Mouse (Mus musculus): ENCODE data around the gene Ptpn14.

Gene Ptpn14

DNA sequence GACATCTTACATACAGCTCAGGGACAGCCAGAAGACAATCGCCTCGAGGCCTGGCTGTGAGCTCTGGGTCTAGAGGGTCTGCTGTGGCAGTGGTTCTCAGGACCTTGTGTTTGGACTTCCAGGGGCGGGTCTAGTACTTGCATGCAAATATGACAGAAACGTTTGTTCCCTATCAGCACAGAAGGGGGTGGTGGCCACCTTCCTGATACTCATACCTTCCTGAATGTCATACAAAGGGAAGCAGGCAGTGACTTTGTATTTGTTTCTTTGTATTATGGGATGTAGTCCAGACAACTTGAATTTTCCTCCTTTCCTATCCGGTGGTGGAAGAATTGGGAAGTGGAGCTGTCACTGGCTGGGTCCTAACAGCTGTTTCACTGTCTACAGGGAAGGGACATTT lies 36.2 kb downstream of the Ptpn14 start:
- no peak for DNase-seq (ENCODE audit: inconsistent age in 2 of 2, low spot score in 1 of 2)

GRCm38 (mm10) chr1:189767164-189767563 lies 39.1 kb downstream of the Ptpn14 start:
- DNase-seq (ENCODE audit: inconsistent age in 2 of 2, low spot score in 1 of 2) = no peak

DNA sequence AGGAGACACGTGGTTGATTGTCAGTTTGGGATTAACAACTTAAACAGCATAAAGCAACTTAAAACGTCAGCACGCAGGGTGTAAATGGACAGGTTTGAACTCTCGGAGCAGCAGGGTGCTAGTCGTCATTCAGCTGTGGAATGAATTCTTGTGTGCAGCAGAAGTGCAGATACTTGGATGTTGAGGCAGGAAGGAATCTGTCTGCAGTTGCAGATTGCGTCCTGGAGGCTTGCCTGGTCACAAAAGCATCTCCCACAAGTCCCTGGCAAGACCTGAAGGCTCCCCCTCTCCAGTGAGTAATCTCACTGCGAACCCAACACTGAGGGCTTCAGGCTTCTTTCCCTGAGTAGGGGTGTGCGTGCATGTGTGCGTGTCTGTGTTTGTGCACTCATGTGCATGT lies 39.8 kb downstream of the Ptpn14 start:
- no peak for DNase-seq (ENCODE audit: inconsistent age in 2 of 2, low spot score in 1 of 2)

DNA sequence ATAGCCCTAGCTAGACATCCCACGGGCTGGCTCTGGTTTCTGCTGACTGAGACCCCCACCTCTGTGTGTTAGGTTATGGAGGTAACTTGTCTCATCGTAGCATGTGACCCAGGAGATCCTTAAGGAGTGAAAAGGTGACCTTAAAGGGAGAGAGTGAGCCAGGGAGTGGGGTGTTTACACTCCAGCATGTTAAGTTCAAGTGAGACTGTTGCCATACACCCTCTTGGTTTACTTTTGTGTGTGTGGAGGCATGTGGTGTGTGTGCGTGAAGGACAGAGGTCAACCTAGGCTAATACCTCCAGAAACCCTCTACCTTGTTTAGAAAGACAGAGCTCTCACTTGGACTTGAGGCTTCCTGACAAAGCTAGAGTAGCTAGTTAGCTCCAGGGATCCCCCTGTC lies 42.4 kb downstream of the Ptpn14 start:
- DNase-seq (ENCODE audit: inconsistent age in 2 of 2, low spot score in 1 of 2) = no peak

DNA sequence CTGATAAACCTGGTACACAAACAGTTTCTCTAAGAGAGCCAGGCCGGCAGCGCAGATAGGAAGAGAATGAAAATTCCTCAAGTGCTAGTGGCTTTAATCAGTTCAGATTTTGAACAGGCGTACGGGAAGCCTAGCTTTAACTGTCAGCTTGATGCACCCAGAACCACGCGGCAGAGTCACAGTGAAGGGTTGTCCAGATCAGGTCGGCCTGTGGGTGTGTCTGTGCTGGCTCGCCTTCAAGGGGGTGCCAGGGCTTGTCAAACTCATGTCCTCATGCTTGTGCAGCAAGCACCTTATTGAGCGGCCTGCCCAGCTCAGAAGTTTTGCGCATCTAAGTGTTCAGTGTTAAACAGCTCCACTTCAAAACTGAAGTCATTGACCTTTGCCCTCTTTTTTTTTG lies 44.6 kb downstream of the Ptpn14 start:
- DNase-seq (ENCODE audit: inconsistent age in 2 of 2, low spot score in 1 of 2) = no peak

DNA sequence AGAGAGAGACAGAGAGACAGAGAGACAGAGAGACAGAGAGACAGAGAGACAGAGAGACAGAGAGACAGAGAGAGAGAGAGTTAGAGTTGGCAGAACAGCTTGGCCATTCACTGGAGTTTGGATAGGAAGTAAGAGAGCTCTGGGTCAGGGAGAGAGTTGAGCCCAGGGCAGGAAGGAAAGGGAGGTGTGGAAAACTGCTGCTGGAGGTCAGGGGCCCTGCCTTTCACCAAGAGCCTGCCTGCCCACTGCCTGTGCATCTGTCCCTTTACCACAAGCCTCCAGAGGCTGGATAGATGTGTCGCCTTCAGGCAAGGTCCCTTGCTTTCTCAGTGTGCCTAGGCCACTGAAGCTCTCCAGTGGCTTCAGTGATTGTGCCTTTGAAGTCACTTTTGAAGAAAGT lies 46.7 kb downstream of the Ptpn14 start:
- no peak for DNase-seq (ENCODE audit: inconsistent age in 2 of 2, low spot score in 1 of 2)

DNA sequence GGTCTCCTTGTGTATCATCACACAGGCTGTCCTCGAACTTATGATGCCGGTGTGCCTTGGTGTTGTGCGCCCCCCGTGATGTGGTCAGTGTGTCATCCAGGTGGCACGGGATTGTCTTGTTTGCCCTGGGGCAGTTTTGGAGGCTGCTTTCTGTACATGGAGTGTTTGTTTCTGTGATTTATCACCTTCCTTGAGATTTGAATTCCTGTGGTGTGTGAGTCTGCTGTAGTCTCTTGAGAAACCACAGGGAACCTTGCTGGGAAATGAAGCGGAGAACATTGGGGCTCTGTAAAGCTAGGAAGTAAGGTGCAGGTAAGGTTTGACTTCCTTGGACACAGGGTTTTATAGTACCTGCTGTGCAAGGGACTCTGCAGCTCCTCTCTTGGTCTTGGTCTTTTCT lies 49.1 kb downstream of the Ptpn14 start:
- DNase-seq (ENCODE audit: inconsistent age in 2 of 2, low spot score in 1 of 2) = no peak

- DNase-seq (ENCODE audit: inconsistent age in 2 of 2, low spot score in 1 of 2) = no peak
Observed at GRCm38 (mm10) chr1:189778343-189778742, 50.3 kb downstream of the Ptpn14 start.

DNA sequence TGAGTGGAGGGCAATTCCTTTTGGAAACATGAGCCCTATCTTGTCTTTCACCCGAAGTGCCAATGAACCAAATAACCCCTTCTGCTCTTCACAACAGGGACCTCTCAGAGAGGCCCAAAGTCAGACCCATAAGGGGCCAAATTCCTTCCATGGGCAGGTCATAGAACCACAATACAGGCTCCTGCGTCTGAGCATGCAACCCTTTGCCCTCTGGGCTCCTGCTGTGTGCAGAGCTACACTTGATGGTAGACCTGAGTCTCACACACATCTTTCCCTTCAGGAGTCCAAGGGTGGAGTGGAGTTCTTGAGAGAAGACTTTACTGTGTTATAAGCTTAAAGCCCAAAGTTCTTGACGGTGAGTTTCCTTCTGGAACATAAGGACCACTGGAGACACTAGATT lies 51.2 kb downstream of the Ptpn14 start:
- DNase-seq (ENCODE audit: inconsistent age in 2 of 2, low spot score in 1 of 2) = no peak

GRCm38 (mm10) chr1:189781721-189782345 lies 53.8 kb downstream of the Ptpn14 start:
- no peak for DNase-seq (ENCODE audit: inconsistent age in 2 of 2, low spot score in 1 of 2)

DNA sequence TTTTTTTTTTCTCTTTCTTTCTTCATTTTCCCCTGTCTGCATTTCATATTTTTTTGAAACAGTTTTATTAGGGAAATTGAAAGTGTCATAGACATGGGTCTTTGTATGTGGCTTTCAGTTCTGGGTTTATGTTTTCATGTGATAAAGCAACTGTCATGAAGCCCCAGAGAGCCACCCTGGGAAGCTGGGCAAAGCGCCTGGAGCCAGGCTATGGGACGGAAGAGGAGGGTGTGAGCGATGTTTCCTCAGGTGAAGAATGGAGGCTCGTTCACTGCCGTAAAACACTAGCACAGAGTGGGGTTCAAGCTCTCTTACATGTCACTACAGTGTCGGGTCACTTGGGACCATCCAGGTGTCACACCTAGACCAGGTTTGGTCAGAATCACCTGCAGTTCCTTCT lies 54.6 kb downstream of the Ptpn14 start:
- no peak for DNase-seq (ENCODE audit: inconsistent age in 2 of 2, low spot score in 1 of 2)

DNA sequence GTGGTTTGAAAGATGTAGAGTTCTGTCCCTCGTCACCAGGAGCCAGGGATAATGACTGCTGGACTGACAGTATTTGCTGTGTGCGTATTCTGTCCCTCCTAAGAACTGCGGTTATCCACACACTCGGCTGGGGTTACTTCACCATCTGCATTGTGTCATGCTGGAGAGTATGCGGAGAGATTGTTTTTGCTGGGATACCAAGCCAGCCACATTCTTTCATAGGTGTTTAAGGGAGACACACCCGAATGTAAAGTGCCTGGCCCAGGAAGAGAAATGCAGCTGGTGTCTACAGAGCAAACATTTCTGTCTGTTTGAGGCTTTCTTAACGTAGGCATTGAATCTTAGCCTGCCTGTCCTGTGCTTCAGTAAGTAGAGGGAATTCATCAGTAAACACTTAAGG lies 56.4 kb downstream of the Ptpn14 start:
- DNase-seq (ENCODE audit: inconsistent age in 2 of 2, low spot score in 1 of 2) = no peak

DNA sequence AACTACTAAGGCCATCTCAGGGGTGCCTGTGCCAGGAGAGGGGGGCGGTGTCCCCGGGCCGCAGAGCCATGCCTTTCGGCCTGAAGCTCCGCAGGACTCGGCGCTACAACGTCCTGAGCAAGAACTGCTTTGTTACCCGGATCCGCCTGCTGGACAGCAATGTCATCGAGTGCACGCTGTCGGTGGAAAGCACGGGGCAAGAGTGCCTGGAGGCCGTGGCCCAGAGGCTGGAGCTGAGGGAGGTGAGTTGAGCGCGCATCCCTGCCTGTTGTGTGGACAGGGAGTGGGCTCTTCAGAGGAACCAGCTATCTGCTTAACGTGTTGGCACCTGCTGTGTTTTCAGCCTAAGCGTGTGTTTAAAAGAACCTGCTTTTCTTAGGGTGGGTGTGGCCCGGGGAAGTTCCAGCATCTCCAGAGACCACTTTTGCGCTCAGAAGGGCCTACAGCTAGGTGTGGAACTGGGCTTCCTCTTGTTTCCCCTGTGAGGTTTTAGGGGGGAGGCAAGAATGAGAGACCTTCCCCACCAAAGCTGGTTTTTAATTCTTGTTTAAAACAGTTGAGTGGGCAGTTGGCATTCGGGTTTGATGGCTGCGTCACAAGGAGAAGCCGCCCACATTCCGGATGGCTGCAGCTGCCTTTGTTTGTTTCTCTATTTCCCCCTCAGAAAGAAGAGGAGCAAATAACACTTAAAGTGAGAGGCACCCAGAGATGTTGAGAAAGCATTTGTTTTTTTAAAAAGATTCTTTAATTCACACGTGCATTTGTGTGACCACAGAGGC lies 58.8 kb downstream of the Ptpn14 start:
- DNase-seq (ENCODE audit: inconsistent age in 2 of 2, low spot score in 1 of 2) = no peak

GRCm38 (mm10) chr1:189789545-189789944 lies 61.5 kb downstream of the Ptpn14 start:
- DNase-seq (ENCODE audit: inconsistent age in 2 of 2, low spot score in 1 of 2) = no peak

GRCm38 (mm10) chr1:189790666-189791065 lies 62.6 kb downstream of the Ptpn14 start:
- no peak for DNase-seq (ENCODE audit: inconsistent age in 2 of 2, low spot score in 1 of 2)

DNA sequence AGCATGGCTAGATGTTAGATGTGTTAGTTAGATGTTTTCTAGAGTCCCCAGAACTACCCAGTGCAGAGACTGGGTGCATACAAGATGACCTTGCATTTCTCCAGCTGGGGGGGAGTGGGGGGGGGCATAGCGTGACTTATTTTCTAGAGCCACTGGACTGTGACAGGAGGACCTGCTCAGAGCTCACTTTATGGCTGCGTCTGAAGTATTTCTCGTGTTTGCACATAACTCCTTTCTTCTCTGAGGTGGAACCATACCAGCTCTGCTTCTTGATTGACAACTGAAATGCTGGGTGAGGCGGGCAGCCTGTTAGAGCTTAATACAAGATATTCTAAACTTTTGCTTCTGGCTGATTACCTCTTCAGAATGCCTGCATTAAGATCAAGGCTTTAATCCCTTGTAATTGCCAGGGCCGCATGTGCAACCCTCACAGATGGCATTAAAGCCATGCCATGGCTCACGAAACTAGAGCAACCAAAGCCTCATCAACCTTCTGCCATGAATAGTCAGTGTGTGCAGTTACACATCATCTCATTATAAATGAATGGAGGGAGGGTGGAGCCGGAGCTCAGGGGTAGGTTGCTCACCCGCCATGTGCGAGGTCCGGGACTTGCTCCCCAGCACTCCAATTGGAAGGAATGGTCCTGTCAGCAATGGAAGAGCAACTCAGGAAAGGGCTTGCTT lies 63.6 kb downstream of the Ptpn14 start:
- no peak for DNase-seq (ENCODE audit: inconsistent age in 2 of 2, low spot score in 1 of 2)

- no peak for DNase-seq (ENCODE audit: inconsistent age in 2 of 2, low spot score in 1 of 2)
Observed at GRCm38 (mm10) chr1:189792560-189793195, 64.6 kb downstream of the Ptpn14 start.

DNA sequence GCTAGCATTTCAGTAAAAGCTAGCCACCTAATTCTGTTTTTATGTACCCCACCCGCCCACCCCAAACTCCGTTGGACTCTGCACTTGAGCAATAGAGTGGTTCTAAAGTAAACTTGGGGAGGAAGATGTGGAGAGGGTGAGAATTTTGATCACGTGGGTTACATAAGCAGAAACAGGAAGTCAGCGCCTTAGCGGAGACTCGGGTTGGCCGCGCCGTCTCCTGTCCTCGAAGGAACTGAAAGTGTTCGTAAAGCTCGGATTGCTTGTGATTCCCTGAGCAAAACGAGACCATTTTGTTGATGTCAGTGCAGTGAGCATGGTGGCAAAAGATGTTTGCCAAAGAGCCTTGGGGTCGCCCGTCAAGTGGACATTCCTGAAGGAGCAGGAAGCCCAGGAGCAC lies 70.9 kb downstream of the Ptpn14 start:
- DNase-seq (ENCODE audit: inconsistent age in 2 of 2, low spot score in 1 of 2) = no peak

- no peak for DNase-seq (ENCODE audit: inconsistent age in 2 of 2, low spot score in 1 of 2)
Observed at GRCm38 (mm10) chr1:189800211-189800961, 72.3 kb downstream of the Ptpn14 start.

DNA sequence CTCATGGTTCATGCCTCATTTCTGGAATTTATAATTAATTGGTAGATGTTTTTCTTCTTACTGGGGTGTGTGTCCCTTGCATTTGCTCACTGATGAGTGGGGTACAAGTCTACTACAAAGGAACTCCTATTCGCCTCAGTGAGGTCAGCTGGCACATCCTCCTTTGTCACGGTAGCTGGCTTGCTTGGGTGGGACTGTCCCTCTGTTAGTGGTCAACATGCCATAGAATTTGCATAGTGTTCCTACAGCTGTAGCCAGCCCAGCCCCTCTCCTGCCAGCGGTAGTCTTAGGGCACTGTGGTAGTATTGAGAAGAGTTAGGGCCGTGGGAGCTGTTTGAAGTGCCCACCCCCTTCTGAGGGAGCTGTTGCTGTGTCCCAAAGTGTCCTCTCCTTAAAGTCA lies 73.2 kb downstream of the Ptpn14 start:
- DNase-seq (ENCODE audit: inconsistent age in 2 of 2, low spot score in 1 of 2) = no peak

- DNase-seq (ENCODE audit: inconsistent age in 2 of 2, low spot score in 1 of 2) = no peak
Observed at GRCm38 (mm10) chr1:189802575-189802974, 74.5 kb downstream of the Ptpn14 start.

Data from adrenal gland, adult (tissue).